Mouse (Mus musculus): Measurements from ENCODE around the gene Rhag. TPM values are rescaled to one million over a fixed set of nuclear protein-coding genes. Genes with fewer than 3 reads are reported as not detected.

Rhag gene
- polyA plus RNA-seq, 1 experiment from 2014 or later: 4.4 TPM

DNA sequence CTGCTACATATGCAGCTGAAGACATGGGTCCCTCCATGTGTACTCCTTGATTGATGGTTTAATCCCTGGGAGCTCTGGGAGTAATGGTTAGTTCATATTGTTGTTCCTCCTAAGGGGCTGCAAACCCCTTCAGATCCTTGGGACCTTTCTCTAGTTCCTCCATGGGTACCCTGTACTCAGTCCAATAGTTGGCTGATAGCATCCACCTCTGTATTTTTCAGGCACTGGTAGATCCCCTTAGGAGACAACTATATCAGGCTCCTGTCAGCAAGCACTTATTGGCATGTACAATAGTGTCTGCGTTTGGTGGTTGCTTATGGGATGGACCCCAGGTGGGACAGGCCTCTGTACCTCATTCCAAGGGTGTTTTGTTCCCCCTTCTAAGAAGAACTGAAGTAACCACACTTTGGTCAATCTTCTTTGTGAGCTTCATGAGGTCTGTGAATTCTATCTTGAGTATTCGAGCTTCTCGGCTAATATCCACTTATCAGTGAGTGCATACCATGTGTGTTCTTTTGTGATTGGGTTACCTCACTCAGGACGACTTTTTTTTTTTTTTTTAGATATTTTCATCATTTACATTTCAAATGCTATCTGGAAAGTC is 6.5 kb downstream of the Rhag start:
- Histone ChIP-seq H3K4me2 (0 out of 2 replicates have a peak overlapping the region, but pooled peaks have one; percentile 5), H3K9ac (no peak overlapping the region), H3K27ac (replicated peaks) (no peak overlapping the region), H3K4me1 (no peaks in the 10 kb centered on the region), H3K27me3 (replicated peaks) (no peaks in the 10 kb centered on the region), H3K4me3 (no peak overlapping the region), H3K9me3 (no peaks in the 10 kb centered on the region), H3K36me3 (no peaks in the 10 kb centered on the region)
- WGBS: 59% methylated on average over 4 of the region's 4 CpGs
- no peak for ATAC-seq (ENCODE audit: extremely low read depth, insufficient number of reproducible peaks, low FRiP score, low TSS enrichment)

DNA sequence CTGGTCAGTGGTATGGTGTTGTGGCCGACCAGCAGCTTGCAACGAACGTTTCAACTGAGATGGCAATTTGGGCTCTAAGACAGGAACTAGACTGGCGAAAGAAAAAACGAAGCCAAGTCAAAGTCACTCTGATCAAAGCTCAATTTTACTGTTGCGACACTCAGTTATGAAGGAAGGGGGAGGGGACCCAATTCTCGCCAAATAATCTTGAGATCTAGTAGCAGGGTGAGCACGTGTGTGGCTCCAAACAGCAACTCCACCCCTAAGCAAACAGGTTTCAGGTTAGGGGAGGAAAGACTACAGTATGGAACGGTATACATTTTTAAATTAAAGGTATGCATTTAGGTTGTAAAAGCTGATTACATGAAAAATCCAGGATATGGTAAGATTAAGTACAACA is 10.6 kb downstream of the Rhag start:
- Histone ChIP-seq H3K9ac (no peak overlapping the region), H3K36me3 (no peaks in the 10 kb centered on the region), H3K4me1 (no peaks in the 10 kb centered on the region), H3K9me3 (no peaks in the 10 kb centered on the region), H3K4me2 (no peak overlapping the region), H3K4me3 (no peak overlapping the region), H3K27me3 (replicated peaks) (no peaks in the 10 kb centered on the region), H3K27ac (replicated peaks) (no peak overlapping the region)
- no peak for ATAC-seq (ENCODE audit: extremely low read depth, insufficient number of reproducible peaks, low FRiP score, low TSS enrichment)
- 66% methylated on average over 9 of the region's 9 CpGs for WGBS

DNA sequence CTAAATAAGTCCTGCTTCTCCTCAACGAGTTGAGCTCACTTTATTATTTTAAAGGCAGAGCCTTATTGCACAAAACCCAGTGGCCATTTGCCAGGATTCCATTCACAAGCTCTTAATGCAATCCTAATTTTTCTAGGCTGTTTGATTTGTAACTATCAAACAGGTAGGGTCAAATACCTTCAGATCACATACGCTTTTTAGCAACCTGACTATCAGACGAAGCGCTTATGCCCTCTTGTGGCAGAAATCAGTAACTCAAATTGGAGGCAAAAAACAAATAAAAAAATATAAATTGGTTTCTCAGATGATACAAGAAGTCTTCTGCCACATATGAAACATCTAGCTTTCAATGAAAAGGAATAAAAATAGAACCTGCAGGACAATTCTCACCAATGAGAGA is 12.9 kb downstream of the Rhag start:
- ATAC-seq (ENCODE audit: extremely low read depth, insufficient number of reproducible peaks, low FRiP score, low TSS enrichment): no peak
- no peak overlapping the region for H3K27ac ChIP-seq (replicated peaks)
- 24% methylated on average over 4 of the region's 4 CpGs for WGBS

DNA sequence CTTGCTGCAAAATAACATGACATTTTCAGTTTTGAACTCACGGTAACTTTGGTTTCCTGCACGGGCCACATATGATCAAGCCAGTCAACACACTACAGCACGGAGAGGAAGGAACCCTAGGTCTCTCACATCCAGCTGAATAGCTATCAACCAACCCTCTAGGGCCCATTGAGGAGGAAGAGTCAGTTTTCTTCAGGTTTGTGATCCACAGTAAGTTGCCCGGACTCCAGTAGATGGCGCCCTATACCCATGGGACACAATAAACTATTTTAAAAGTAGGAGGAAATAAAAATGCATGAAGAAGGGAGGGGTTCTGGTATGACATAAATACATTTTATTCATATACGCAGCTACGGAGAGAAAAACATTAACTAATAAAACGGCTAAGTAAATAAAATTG is 13.6 kb downstream of the Rhag start:
- no peaks in the 10 kb centered on the region for H3K4me1 ChIP-seq
- H3K9ac ChIP-seq: no peak overlapping the region
- no peaks in the 10 kb centered on the region for H3K9me3 ChIP-seq
- no peak overlapping the region for H3K4me3 ChIP-seq
- WGBS: 50% methylated on average over 8 of the region's 8 CpGs
- H3K36me3 ChIP-seq: no peaks in the 10 kb centered on the region
- no peaks in the 10 kb centered on the region for H3K27me3 ChIP-seq (replicated peaks)
- H3K27ac ChIP-seq (replicated peaks): no peak overlapping the region
- no peak overlapping the region for H3K4me2 ChIP-seq
- ATAC-seq (ENCODE audit: extremely low read depth, insufficient number of reproducible peaks, low FRiP score, low TSS enrichment): no peak

More for the DNA sequence above, 12.9 kb downstream of the Rhag start:
- H3K4me1 ChIP-seq: no peaks in the 10 kb centered on the region
- H3K4me2 ChIP-seq: no peak overlapping the region
- H3K27me3 ChIP-seq (replicated peaks): no peaks in the 10 kb centered on the region
- no peaks in the 10 kb centered on the region for H3K9me3 ChIP-seq
- no peak overlapping the region for H3K9ac ChIP-seq
- H3K36me3 ChIP-seq: no peaks in the 10 kb centered on the region
- H3K4me3 ChIP-seq: no peak overlapping the region

DNA sequence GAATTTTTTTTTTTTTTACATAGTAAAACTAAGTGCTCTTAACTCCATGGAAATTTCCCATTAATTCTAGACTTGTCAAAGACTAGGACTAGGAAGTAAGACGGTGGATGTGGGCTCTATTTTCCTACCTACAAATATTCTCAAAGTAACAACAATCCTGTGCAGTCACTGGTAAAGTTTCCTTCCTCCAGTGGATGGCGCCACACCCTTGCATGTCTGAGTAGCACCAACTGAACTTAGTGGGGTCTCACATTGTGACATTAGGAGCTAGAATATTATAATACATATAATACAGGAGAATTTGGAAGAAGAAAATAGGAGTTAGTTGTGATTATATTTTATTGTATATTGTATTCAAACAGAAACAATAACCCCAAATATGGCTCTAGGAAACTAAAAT is 20.9 kb downstream of the Rhag start:
- Histone ChIP-seq H3K4me2 (no peak overlapping the region), H3K4me3 (no peak overlapping the region), H3K4me1 (no peaks in the 10 kb centered on the region), H3K9ac (no peak overlapping the region), H3K27me3 (replicated peaks) (no peaks in the 10 kb centered on the region), H3K36me3 (no peaks in the 10 kb centered on the region), H3K27ac (replicated peaks) (no peak overlapping the region), H3K9me3 (no peaks in the 10 kb centered on the region)
- 44% methylated on average over 2 of the region's 2 CpGs for whole genome bisulfite sequencing
- no peak for ATAC-seq (ENCODE audit: extremely low read depth, insufficient number of reproducible peaks, low FRiP score, low TSS enrichment)

DNA sequence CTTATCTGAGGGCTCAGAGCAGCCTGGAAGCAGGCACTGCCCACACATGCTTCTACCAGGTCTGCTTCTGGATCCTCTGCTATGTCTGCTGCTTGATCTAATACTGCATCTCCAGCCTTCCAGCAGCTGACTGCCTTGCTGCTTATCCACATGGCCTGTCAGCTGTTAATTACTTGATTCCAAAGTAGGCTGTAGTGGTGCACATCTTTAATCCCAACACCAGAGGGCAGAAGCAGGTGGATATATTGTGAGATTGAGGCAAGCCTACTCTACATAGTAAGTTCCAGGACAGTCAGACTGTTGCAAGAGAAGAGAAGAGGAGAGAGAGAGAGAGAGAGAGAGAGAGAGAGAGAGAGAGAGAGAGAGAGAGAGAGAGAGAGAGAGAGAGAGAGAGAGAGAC is 26.4 kb downstream of the Rhag start:
- H3K9me3 ChIP-seq: no peaks in the 10 kb centered on the region
- H3K27me3 ChIP-seq (replicated peaks): no peaks in the 10 kb centered on the region
- ATAC-seq (ENCODE audit: extremely low read depth, insufficient number of reproducible peaks, low FRiP score, low TSS enrichment): no peak
- H3K4me2 ChIP-seq: no peak overlapping the region
- H3K9ac ChIP-seq: no peak overlapping the region
- no peak overlapping the region for H3K27ac ChIP-seq (replicated peaks)
- no peak overlapping the region for H3K4me3 ChIP-seq
- H3K36me3 ChIP-seq: no peaks in the 10 kb centered on the region
- H3K4me1 ChIP-seq: no peaks in the 10 kb centered on the region

DNA sequence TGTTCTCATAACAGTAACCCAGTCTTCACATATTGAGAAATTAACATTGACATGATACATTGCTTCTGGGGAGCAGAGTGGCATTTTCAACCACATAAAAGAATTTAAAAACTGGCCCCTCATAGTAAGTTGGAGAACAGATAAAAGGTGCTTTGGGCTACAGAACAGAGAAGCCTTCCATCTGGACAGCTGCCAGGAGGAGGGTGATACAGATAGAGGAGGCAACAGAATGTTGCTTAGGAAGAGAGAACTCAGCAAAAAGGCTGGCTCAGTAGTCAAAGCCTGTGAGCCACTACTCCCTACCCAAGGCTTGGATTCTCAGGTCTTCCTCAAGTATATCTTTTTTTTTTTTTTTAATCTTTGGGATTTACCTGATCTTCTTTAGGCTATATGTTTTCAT is 44.1 kb downstream of the Rhag start:
- Histone ChIP-seq H3K36me3 (no peaks in the 10 kb centered on the region), H3K4me1 (no peaks in the 10 kb centered on the region), H3K9me3 (no peaks in the 10 kb centered on the region), H3K4me3 (no peak overlapping the region), H3K4me2 (no peak overlapping the region), H3K9ac (no peak overlapping the region), H3K27ac (replicated peaks) (no peak overlapping the region), H3K27me3 (replicated peaks) (no peaks in the 10 kb centered on the region)
- no peak for ATAC-seq (ENCODE audit: extremely low read depth, insufficient number of reproducible peaks, low FRiP score, low TSS enrichment)

DNA sequence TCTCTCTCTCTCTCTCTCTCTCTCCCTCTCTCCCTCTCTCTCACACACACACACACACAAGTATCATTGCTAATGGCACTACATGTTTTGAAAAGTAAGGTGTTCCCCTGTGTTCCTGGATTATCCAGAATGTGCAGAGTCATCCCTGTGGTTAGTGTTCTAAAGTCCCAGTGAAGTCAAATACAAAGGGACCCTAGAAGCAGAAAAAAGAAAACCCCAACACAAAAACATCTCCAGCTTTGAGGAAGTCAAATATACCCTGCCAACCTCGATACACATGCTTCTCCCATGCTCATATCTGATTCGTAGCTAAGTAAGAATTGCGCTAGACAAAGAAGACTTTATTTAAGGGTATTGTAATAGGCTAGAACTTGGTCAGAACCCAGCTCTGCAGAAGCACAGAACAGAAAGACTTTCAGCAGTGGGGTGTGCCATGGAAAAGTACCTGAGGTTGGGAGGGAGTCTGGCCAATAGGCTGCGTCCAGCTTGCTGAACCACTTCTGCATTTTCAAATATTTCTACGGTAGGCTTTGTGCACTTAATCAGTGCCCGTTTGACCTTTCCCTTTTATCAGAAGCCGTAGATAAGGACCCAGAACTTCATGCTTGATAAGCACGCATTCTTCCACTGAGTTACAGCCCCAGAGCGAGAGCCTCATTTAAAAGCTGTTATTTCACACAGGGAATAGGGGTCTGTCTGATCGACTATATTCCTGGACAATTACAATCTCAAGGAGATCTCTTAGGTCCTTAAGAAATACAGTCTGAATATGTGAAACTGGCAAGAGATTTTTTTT is 58.2 kb downstream of the Rhag start:
- ATAC-seq (ENCODE audit: extremely low read depth, insufficient number of reproducible peaks, low FRiP score, low TSS enrichment): no peak
- 13% methylated on average over 10 of the region's 10 CpGs for WGBS
- H3K4me1 ChIP-seq: peaks cover 15% of the 10 kb centered on the region
- peak overlapping the region; percentile 59 for H3K4me2 ChIP-seq
- H3K36me3 ChIP-seq: no peaks in the 10 kb centered on the region
- peak overlapping the region; percentile 53; the same call in 1 of the 2 replicates for H3K27ac ChIP-seq (replicated peaks)
- H3K9me3 ChIP-seq: no peaks in the 10 kb centered on the region
- H3K27me3 ChIP-seq (replicated peaks): no peaks in the 10 kb centered on the region
- peak overlapping the region; percentile 26 for H3K4me3 ChIP-seq
- H3K9ac ChIP-seq: peak overlapping the region; percentile 19; the same call in 1 of the 2 replicates

DNA sequence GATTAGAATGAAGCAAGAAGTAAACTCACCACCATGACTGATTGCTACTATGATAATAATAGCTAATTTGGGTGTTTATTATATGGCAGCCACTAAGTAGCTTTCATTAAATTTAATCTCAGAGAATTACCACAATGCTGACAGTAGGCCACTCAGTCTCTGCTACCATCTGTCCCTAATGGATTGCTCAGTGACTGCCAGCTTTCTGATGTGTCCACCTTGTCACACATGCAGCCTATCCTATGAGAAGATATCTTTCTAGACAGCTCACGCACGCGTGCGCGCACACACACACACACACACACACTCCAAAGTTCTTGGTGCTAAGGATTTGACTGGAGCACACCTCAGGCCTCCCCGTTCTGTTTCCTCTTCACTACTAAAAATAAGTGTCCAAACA is 61.7 kb downstream of the Rhag start:
- Histone ChIP-seq H3K27me3 (replicated peaks) (no peaks in the 10 kb centered on the region), H3K36me3 (peaks cover 8% of the 10 kb centered on the region; the same call in 1 of the 2 replicates), H3K27ac (replicated peaks) (no peak overlapping the region), H3K9me3 (no peaks in the 10 kb centered on the region), H3K4me2 (no peak overlapping the region), H3K9ac (no peak overlapping the region), H3K4me1 (peaks cover 25% of the 10 kb centered on the region), H3K4me3 (no peak overlapping the region)
- ATAC-seq (ENCODE audit: extremely low read depth, insufficient number of reproducible peaks, low FRiP score, low TSS enrichment): no peak
- WGBS: 90% methylated on average over 6 of the region's 6 CpGs

DNA sequence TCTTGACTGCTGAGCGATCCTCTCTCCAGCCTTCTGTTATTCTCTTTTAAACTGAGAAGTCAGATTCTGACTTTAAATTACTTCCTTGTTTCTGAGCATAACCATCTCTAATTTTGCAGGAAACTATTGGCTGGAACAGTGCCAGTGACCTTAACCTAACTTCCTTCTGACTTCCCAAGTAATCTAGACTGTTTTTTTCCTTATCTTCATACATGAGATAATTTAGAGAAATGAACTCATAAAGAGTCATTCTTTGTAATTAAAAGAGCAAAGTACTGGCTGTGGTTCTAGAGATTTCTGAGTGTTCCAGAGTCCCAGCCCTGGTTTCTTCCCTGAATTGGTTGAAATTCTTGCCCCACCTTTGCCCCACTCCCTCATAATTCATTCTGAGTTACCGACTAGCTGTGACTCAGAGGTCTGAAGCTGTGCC is 62.7 kb downstream of the Rhag start:
- no peak overlapping the region for H3K4me3 ChIP-seq
- no peak for ATAC-seq (ENCODE audit: extremely low read depth, insufficient number of reproducible peaks, low FRiP score, low TSS enrichment)
- H3K27ac ChIP-seq (replicated peaks): no peak overlapping the region
- H3K4me1 ChIP-seq: peaks cover 34% of the 10 kb centered on the region
- 44% methylated on average over 2 of the region's 2 CpGs for WGBS
- no peak overlapping the region for H3K4me2 ChIP-seq
- peaks cover 8% of the 10 kb centered on the region; the same call in 1 of the 2 replicates for H3K36me3 ChIP-seq
- no peak overlapping the region for H3K9ac ChIP-seq
- no peaks in the 10 kb centered on the region for H3K27me3 ChIP-seq (replicated peaks)
- no peaks in the 10 kb centered on the region for H3K9me3 ChIP-seq

DNA sequence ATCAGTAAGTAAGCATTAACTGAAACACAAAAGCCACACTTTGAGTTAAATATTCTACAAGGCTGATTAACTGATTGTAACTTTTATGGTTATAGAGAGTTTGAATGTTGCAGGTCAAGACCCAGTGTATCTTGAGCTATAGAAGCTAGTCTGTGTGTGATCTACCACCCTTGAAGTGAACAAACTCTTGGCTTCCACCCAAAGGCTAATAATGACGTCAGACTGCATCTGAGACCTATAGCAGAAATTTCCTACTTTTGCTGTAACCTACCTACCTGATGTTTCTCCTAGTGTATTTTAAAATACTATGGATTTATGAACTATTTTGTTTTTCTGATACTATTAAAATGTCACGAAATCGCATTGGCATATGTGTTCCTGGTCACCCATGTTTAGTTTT is 63.8 kb downstream of the Rhag start:
- Histone ChIP-seq H3K4me2 (no peak overlapping the region), H3K27ac (replicated peaks) (no peak overlapping the region), H3K27me3 (replicated peaks) (no peaks in the 10 kb centered on the region), H3K9me3 (no peaks in the 10 kb centered on the region), H3K9ac (no peak overlapping the region), H3K4me1 (peaks cover 28% of the 10 kb centered on the region), H3K36me3 (peaks cover 8% of the 10 kb centered on the region; the same call in 1 of the 2 replicates), H3K4me3 (no peak overlapping the region)
- ATAC-seq (ENCODE audit: extremely low read depth, insufficient number of reproducible peaks, low FRiP score, low TSS enrichment): no peak
- WGBS: 69% methylated on average over 3 of the region's 3 CpGs

DNA sequence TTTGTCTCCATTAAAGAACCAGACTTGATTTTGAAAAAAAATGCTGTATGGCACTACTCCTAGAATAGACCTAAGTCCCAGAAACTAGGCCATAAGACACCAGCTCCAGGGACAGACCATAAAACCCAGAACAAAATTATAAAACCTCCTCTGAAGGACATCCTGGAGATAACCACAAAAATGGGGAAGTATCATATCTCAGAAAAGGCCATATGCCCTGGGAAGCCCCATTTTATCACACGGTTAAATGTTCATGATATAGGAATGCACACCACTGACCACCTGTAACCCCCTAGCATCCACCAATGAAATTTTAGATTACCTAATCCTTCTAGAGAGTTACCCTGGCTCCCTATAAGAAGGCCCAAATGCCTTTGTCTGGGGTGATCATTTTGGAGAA is 64.6 kb downstream of the Rhag start:
- H3K9me3 ChIP-seq: no peaks in the 10 kb centered on the region
- peaks cover 24% of the 10 kb centered on the region for H3K4me1 ChIP-seq
- H3K9ac ChIP-seq: no peak overlapping the region
- no peak overlapping the region for H3K4me2 ChIP-seq
- WGBS: 91% methylated on average over 1 of the region's 1 CpGs
- H3K27ac ChIP-seq (replicated peaks): no peak overlapping the region
- no peaks in the 10 kb centered on the region for H3K27me3 ChIP-seq (replicated peaks)
- H3K36me3 ChIP-seq: peaks cover 8% of the 10 kb centered on the region; the same call in 1 of the 2 replicates
- no peak overlapping the region for H3K4me3 ChIP-seq
- no peak for ATAC-seq (ENCODE audit: extremely low read depth, insufficient number of reproducible peaks, low FRiP score, low TSS enrichment)

Measured in heart, embryonic 13.5 days (tissue).